Mouse (Mus musculus) heart, adult 2 months (tissue): ENCODE data around the gene Fam89a.

Experiments
- CTCF ChIP-seq: fragments of 200-600 bp; IDR thresholded peaks from 2 replicates; pipeline ENCODE4 v1.8.1; 2022; ENCODE audit warnings: antibody characterized with exemption, mild to moderate bottlenecking, moderate library complexity
- EP300 ChIP-seq: fragments of 200-500 bp; IDR thresholded peaks from 2 replicates; pipeline ENCODE4 v1.6.1; 2011; ENCODE audit warnings: low read depth, low read length, control low read depth; ENCODE audit not compliant: insufficient read depth
- POLR2A ChIP-seq: fragments of 200-500 bp; IDR thresholded peaks from 2 replicates; pipeline ENCODE4 v1.6.1; 2011; ENCODE audit warnings: mild to moderate bottlenecking, low read depth, low read length, control low read depth; ENCODE audit not compliant: insufficient read depth

GRCm38 (mm10) chr8:124763061-124763460 is 11.4 kb upstream of the Fam89a start:
- TF ChIP-seq POLR2A (no peak), EP300 (no peak), CTCF (no peak)
